Mouse (Mus musculus) CH12F3 (cell line): ENCODE data around the gene Rac2.

Experiments
- in situ Hi-C: fragments of 300-500 bp; cut with MboI; formaldehyde crosslinking; loops from 2 replicates; pipeline ENCODE4 v1.14.3; 2020; ENCODE audit warnings: low sequenced_read_pairs

The Rac2 gene

DNA sequence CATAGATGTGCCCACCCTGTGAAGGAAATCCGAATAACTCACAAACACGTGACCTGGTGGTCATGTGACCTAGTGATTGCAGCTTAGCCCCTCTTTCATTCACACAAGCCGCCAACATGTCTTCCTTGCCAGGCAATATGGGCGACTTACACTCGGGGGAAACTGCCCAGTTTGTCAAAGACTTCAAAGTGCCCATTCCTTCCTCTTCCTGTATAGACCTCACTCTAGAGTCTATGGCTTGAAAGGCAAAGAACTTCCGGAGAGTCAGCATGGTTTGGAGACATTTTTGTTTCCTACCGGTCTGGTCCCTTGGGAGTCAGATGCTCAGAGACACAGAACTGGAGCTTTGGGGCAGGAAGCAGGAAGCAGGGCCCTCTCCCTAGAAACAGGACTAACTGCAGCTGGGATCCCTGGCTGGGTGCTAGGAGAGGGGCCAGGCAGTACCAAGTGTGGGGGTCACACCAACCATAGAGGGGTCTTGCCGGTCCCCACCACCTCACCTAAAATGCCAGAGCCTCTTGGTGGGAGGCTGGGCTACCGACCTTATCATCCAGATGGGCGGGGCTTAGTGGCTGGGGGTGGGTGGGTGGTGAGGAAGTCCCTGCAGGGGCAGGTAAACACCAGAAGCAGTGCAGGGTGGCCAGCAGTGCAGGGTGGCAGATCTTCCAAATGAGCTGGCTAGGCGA lies 43.7 kb downstream of the Rac2 start:
- in situ Hi-C loops = loop anchor here (25.0 kb wide), 1 partner anchor 342 kb away; no protein-coding TSS in a partner anchor

GRCm38 (mm10) chr15:78527973-78528372 lies 44.6 kb downstream of the Rac2 start:
- in situ Hi-C loops = loop anchor here (25.0 kb wide), 1 partner anchor 341 kb away; no protein-coding TSS in a partner anchor

GRCm38 (mm10) chr15:78524163-78524562 lies 48.4 kb downstream of the Rac2 start:
- in situ Hi-C loops = no loop called here

- in situ Hi-C loops = no loop called here
These were observed 50.7 kb downstream of the Rac2 start for GRCm38 (mm10) chr15:78521892-78522291.

DNA sequence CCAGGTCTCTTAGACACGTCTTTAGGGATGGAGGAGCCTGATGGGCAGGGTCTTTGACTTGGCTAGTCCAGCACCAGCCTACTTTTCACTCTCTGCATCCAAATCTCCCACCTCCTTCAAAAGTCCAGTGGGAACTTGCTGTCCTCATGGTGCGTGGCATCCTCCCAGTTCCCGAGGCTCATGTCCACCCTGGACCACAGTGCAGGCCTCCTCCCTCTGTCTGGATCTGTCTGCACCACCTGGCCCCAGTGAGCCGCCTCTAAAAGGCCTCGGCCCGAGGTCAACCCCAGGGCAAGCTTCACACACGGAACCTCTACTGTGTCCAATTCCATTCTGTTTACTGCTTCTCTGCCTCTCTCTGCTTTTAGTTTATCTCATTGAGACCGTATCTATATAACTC lies 51.3 kb downstream of the Rac2 start:
- in situ Hi-C loops = no loop called here

GRCm38 (mm10) chr15:78520112-78520715 lies 52.4 kb downstream of the Rac2 start:
- in situ Hi-C loops = no loop called here

DNA sequence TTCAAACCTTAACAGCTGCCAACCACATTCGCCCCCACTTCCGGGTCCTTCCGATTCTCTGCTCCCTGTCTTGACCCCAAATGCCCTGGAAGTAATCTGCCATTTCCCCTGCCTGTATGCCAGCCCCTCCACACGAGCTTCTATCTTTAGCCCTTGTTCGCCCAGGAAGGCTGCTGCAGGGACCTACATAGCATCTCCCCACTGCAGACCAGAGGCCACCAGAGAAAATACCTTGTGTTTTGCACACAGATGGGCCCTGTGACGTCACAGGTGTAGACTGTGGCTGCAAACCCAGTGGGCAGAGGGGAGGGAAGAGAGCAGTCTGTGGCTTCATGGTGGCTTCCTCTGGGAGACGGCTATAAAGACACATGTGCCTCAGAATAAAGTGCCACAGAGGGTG lies 54.4 kb downstream of the Rac2 start:
- in situ Hi-C loops = no loop called here

DNA sequence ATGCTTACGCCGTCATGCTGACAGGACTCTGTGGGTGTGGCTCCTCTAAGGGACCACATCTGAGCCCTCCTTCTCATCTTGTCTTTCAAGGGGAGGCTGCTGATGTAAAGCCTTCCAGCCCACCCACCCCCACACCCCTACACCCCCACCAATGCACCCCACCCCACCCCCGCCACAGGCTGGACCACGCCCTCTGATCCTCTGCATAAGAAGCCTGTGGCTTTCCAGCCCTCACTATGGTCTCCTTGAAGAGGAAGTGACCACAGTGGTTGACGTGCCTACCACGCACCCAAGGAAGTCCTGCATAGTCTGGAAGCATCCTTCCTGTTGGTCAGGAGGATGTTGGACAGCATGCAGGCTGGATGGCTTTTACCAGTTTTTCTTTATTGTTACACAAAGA lies 56.8 kb downstream of the Rac2 start:
- in situ Hi-C loops = no loop called here

- in situ Hi-C loops = no loop called here
These were observed 58.0 kb downstream of the Rac2 start for GRCm38 (mm10) chr15:78514393-78515146.

DNA sequence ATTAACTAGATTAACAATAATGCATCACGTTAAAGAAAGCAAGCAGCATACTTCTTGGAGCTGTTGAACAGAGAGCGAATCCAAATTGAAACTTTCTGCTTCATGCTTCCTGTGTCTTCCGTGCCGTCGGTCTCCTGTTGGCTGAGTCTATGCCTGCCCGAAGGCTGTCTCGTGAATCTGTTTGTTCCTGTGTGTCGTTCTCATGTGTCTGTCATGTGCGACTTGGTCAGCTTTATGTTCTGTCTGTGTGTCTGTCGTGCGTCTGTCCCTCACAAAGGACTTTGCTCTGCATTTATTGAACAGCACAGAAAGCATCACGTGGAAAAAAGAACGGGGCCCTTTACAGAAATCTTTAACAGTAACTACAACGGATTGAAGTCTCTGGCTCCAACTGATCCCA lies 59.6 kb downstream of the Rac2 start:
- in situ Hi-C loops = no loop called here

- in situ Hi-C loops = no loop called here
These were observed 60.6 kb downstream of the Rac2 start for GRCm38 (mm10) chr15:78511951-78512350.

GRCm38 (mm10) chr15:78510736-78511135 lies 61.8 kb downstream of the Rac2 start:
- in situ Hi-C loops = no loop called here

GRCm38 (mm10) chr15:78510121-78510576 lies 62.4 kb downstream of the Rac2 start:
- in situ Hi-C loops = no loop called here

GRCm38 (mm10) chr15:78509297-78509899 lies 63.2 kb downstream of the Rac2 start:
- in situ Hi-C loops = no loop called here
